Mouse (Mus musculus) layer of hippocampus, adult 11-12 months (tissue): ENCODE measurements around the gene Meaf6.
A peak's percentile ranks its signal among the peaks of the same experiment; 100 is the strongest.

Source experiments
- DNase-seq: peaks from one replicate; pipeline ENCODE4 v3.0.0; 2022; ENCODE audit warnings: low spot score

The Meaf6 gene

GRCm38 (mm10) chr4:125084403-125085345, at the start of gene Meaf6:
Meaf6 (plus strand) TSS chr4:125085134.
- DNase-seq = peak; percentile 93

- no peak for DNase-seq
Observed at GRCm38 (mm10) chr4:125044454-125044853, 40.5 kb upstream of the Meaf6 start.

DNA sequence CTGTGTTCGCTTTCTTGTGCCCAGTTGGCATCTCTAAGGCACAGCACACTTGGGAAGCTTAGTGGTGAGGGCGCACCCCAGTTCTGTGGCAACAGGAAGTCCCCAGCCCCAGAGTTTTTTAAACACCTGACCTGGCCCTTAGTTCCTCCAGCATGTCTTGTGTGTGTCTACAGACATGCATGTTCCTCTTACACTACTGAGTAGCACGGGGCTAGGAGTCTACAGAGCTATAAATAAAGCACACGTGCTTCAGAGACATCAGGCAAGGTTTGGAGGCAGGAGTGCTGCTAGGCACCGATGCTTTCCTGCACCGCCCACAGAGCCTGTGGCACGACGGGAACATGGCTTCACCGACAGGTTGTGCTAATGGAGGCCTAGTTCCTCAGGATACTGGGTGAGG, 29.5 kb upstream of the Meaf6 start:
- DNase-seq = no peak

DNA sequence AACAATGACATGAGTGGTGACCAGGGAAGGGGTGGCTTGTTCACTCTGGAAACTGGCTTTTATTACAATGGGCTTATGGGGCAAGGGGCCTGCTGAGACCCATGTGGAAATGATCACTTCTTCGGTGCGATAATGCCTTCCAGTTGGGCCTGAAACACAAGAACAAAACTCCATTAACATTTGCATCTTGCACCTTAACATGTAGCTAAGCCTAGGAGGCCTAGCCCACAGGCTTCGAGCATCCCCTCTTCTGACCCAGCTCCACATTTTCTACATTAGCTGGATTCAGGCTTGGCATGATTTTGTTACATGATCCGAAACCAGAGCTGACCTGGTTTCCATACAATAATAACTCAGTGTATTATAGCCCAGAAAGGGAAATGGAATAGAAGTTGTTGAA, 28.5 kb upstream of the Meaf6 start:
- no peak for DNase-seq

DNA sequence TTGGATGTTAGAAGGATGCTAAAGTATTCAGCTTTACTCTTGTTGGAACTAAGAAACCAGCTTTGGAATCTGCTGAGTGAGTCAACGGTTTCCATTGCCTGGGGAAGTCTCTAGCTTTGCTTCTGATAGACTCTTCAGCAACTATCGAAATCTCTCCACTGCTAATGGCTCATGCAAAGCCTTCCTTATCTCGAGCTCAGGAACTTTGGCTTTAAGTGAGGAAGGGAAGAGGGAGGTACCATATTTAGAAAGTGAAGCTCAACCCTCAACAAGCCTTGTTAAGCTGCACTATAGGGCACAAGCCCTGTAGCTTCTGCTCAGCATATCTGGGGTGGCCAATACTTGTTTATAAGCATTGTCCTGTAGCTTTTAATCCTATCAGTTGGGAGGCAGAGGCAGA, 27.7 kb upstream of the Meaf6 start:
- DNase-seq = no peak

GRCm38 (mm10) chr4:125058033-125058432, 26.9 kb upstream of the Meaf6 start:
- DNase-seq = no peak

GRCm38 (mm10) chr4:125059025-125059424, 25.9 kb upstream of the Meaf6 start:
- peak; percentile 70 for DNase-seq

DNA sequence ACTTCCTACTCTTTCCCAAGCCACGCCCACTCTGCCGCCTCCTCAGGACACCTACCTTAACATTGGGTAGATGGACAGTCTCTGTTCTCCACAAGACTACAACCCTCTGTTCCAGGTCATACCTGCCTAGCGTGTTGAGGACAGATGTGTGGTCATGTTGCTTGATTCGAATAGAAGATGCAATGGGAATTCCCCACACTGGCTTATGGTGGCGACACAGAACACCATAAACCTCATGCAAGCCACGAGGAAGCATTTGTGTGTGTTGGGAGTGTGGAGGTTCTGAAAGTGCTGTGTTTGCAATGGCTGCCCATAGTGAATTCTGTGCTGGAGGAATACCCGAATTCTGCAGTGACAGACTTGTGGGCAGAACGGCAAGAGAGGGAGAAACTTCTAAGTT, 21.1 kb upstream of the Meaf6 start:
- DNase-seq = no peak

DNA sequence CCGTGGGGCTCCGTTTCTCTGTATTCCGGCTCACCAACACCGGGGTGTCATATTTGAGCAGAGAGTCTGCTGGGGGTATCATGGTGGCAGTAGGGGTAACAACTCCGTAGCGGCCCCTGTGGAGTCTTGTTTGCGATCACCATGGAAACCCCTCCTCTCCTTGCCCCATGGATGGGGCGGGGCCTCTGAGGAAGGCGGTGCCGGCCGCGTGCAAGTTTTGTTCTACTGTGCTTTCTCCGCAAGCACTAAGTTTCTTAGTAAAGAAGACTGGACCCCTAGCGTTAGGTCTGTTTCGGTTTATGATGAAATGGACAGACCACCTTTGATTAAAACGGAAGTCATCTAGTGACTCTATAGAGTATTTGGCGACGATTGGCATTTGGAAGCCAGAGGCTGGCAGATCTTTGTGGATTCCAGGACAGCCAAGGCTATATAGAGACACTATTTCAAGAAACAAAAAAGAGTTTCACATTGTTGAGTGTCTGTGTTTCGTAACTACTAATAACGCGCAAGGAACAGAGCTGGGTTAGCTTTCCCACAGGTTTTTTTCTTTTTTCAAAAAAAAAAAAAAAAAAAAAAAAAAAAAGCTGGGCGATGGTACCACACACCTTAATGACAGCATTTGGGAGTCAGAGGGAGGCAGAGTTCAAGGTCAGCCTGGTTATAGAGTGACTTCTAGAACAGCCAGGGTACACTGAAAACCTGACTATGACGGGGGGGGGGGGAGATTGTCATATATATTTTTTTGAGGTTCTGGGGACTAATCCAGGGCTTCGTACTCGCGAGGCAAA, 19.2 kb upstream of the Meaf6 start, which contains the start of gene Dnali1:
Gene Dnali1 (minus strand): TSS at position 187 of the 791 bp plus-strand sequence.
- DNase-seq = peak; percentile 35

GRCm38 (mm10) chr4:125066490-125067370, 18.2 kb upstream of the Meaf6 start, which contains the start of gene Snip1:
Snip1 (plus strand) TSS chr4:125066672.
- peak; percentile 93 for DNase-seq

DNA sequence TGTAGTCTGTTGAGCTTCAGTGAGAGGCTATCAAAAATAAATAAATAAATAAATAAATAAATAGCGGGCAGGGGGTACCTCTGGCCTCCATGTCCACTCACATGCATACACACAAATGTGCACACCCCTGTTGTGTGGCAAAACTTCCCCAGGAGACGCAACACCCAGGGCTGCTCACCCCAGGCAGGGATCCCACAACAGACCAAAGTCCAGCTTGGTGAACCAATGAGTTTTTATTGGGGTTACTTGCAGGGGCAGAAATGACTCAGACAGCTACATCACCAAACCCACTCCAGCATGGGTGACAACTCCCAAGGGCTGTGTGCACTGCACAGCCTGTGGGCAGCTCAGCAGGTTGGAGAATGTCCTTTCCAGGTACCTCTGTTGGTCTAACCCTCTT, 7.2 kb upstream of the Meaf6 start:
- DNase-seq = no peak

- no peak for DNase-seq
Observed at GRCm38 (mm10) chr4:125078698-125079097, 6.2 kb upstream of the Meaf6 start.

- DNase-seq = peak; percentile 57
Observed at GRCm38 (mm10) chr4:125085346-125085841, 460 bp downstream of the Meaf6 start.

- no peak for DNase-seq
Observed at GRCm38 (mm10) chr4:125093031-125093430, 8.1 kb downstream of the Meaf6 start.

- DNase-seq = no peak
Observed at GRCm38 (mm10) chr4:125096066-125096465, 11.1 kb downstream of the Meaf6 start.

GRCm38 (mm10) chr4:125097412-125097811, 12.5 kb downstream of the Meaf6 start:
- DNase-seq = no peak

DNA sequence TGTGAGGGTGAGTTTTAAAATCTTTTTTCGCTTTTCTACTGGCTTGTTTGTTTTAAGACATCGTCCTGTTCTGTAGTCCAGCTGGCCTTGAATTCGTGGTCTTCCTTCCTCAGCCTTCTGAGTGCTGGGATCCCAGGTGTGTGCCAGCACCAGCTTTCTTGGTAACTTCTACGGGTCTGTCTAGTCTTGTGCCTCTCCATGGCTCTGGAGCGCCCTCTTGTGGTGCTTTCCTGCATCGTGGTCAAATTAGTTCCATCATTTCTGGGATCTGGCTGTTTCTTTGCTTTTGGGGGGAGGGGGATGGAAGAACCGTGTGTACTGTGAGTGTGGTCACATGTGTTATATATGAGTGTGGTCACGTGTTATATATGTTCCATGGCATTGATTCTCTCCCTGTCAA, 14.5 kb downstream of the Meaf6 start:
- peak; percentile 87 for DNase-seq

GRCm38 (mm10) chr4:125101334-125101733, 16.4 kb downstream of the Meaf6 start:
- no peak for DNase-seq

DNA sequence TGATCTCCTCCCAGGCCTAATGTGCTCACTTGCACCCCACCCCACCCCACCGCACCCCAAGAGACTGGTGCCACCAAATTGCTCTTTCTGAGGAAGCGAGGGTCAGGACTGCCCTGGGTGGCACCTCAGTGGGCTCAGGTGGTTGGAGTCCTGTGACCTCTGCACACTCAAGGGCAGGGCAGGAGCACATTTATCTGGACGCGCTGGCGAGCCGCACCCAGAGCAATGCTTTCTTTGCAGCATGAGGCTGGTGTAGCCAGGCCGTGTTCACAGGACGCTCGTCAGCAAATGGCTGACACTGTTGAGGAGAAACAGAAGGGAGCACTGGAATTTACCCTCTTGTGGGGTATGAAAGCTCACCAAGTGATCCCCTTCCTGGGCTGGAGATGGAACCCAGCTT, 20.4 kb downstream of the Meaf6 start:
- DNase-seq = no peak

DNA sequence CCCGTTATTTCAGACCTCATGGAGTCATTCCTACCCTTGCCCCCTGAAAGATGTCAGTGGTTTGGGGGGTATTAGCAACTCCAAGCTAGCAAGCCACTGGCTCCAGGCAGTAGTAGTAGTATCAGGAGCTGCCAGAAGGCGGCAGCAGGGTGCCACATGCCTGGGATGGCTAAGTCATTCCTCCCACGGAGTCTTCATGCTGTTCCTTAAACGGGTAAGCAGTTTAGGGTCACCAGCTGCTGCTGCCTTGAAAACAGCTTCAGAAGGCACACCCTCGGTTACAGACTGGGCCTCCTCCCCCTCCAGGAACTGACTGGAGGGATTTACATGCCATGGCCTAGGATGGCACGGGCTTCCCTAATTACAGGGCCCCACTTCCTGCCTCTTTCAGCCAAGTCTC, 29.7 kb downstream of the Meaf6 start:
- DNase-seq = peak; percentile 92

- no peak for DNase-seq
Observed at GRCm38 (mm10) chr4:125115081-125115480, 30.1 kb downstream of the Meaf6 start.

- DNase-seq = peak; percentile 39
Observed at GRCm38 (mm10) chr4:125115710-125116089, 30.8 kb downstream of the Meaf6 start.
